Mouse (Mus musculus): ENCODE data around the gene Vmn1r4. TPM values are rescaled to one million over a fixed set of nuclear protein-coding genes. Genes with fewer than 3 reads are reported as not detected.

Vmn1r4 gene
- total RNA-seq, 2 experiments from 2014 or later = 0.37 to 0.58 TPM

GRCm38 (mm10) chr6:56913092-56913858, 10.5 kb upstream of the Vmn1r4 start:
- peak; percentile 42 for ATAC-seq (replicated peaks; ENCODE audit: poor library complexity)

GRCm38 (mm10) chr6:56916279-56916678, 7.5 kb upstream of the Vmn1r4 start:
- ATAC-seq (replicated peaks; ENCODE audit: poor library complexity) = no peak

- peak; percentile 29 for ATAC-seq (replicated peaks; ENCODE audit: poor library complexity)
These were observed 6.0 kb upstream of the Vmn1r4 start for GRCm38 (mm10) chr6:56917578-56918368.

- no peak for ATAC-seq (replicated peaks; ENCODE audit: poor library complexity)
These were observed 4.3 kb upstream of the Vmn1r4 start for GRCm38 (mm10) chr6:56919330-56920044.

GRCm38 (mm10) chr6:56920222-56921092, 3.4 kb upstream of the Vmn1r4 start:
- peak; percentile 33 for ATAC-seq (replicated peaks; ENCODE audit: poor library complexity)

- ATAC-seq (replicated peaks; ENCODE audit: poor library complexity) = peak; percentile 30
These were observed 487 bp upstream of the Vmn1r4 start for GRCm38 (mm10) chr6:56923331-56923725.

- no peak for ATAC-seq (replicated peaks; ENCODE audit: poor library complexity)
These were observed 8.0 kb downstream of the Vmn1r4 start for GRCm38 (mm10) chr6:56931648-56932415.

- no peak for ATAC-seq (replicated peaks; ENCODE audit: poor library complexity)
These were observed 8.6 kb downstream of the Vmn1r4 start for GRCm38 (mm10) chr6:56932464-56932863.

- 0 out of 2 replicates have a peak, but pooled peaks have one; percentile 23 for ATAC-seq (replicated peaks; ENCODE audit: poor library complexity)
These were observed 10.6 kb downstream of the Vmn1r4 start for GRCm38 (mm10) chr6:56934366-56934765.

- ATAC-seq (replicated peaks; ENCODE audit: poor library complexity) = no peak
These were observed 32.6 kb downstream of the Vmn1r4 start for GRCm38 (mm10) chr6:56956436-56956835.

- no peak for ATAC-seq (replicated peaks; ENCODE audit: poor library complexity)
These were observed 46.2 kb downstream of the Vmn1r4 start, which contains the start of gene Vmn1r5 for GRCm38 (mm10) chr6:56969973-56970372. Gene Vmn1r5, plus strand, starts transcription at chr6:56970273.

GRCm38 (mm10) chr6:56996943-56997342, 73.1 kb downstream of the Vmn1r4 start, which contains the start of gene Vmn1r6:
Gene Vmn1r6, plus strand, starts transcription at chr6:56997243.
- no peak for ATAC-seq (replicated peaks; ENCODE audit: poor library complexity)

Other genes starting within 250 kb of the Vmn1r4 start
- gene Lsm5, start 219.3 kb upstream of the Vmn1r4 start, total RNA-seq (2015) = 103 and 126 TPM in 2 replicates
- 135 and 200 TPM in 2 replicates for gene Lsm5, start 219.3 kb upstream of the Vmn1r4 start, total RNA-seq (2017)
- 21.1 and 23.2 TPM in 2 replicates for gene Avl9, start 209.1 kb upstream of the Vmn1r4 start, total RNA-seq (2015)
- 19.7 and 22.2 TPM in 2 replicates for gene Avl9, start 209.1 kb upstream of the Vmn1r4 start, total RNA-seq (2017)
- 32.0 and 32.6 TPM in 2 replicates for gene Kbtbd2, start 126.2 kb upstream of the Vmn1r4 start, total RNA-seq (2015)
- gene Kbtbd2, start 126.2 kb upstream of the Vmn1r4 start, total RNA-seq (2017) = 32.5 and 33.5 TPM in 2 replicates
- gene Fkbp9, start 92.0 kb upstream of the Vmn1r4 start, total RNA-seq (2015) = 4.3 and 5.1 TPM in 2 replicates
- 11.6 and 12.1 TPM in 2 replicates for gene Fkbp9, start 92.0 kb upstream of the Vmn1r4 start, total RNA-seq (2017)
- 87.8 and 89.5 TPM in 2 replicates for gene Nt5c3, start 83 bp upstream of the Vmn1r4 start, total RNA-seq (2015)
- gene Nt5c3, start 83 bp upstream of the Vmn1r4 start, total RNA-seq (2017) = 51.0 and 57.2 TPM in 2 replicates
- gene Vmn1r5, start 46.3 kb downstream of the Vmn1r4 start, total RNA-seq (2015) = not detected in 2 replicates
- gene Vmn1r5, start 46.3 kb downstream of the Vmn1r4 start, total RNA-seq (2017) = not detected in 2 replicates
- not detected in 2 replicates for gene Vmn1r6, start 73.2 kb downstream of the Vmn1r4 start, total RNA-seq (2015)
- gene Vmn1r6, start 73.2 kb downstream of the Vmn1r4 start, total RNA-seq (2017) = not detected in 2 replicates
- not detected in 2 replicates for gene Vmn1r7, start 101.3 kb downstream of the Vmn1r4 start, total RNA-seq (2015)
- not detected in 2 replicates for gene Vmn1r7, start 101.3 kb downstream of the Vmn1r4 start, total RNA-seq (2017)
- gene Vmn1r8, start 108.3 kb downstream of the Vmn1r4 start, total RNA-seq (2015) = not detected in 2 replicates
- not detected in 2 replicates for gene Vmn1r8, start 108.3 kb downstream of the Vmn1r4 start, total RNA-seq (2017)
- gene Vmn1r9, start 142.8 kb downstream of the Vmn1r4 start, total RNA-seq (2015) = not detected in 2 replicates
- gene Vmn1r9, start 142.8 kb downstream of the Vmn1r4 start, total RNA-seq (2017) = not detected in 2 replicates
- gene Vmn1r10, start 185.4 kb downstream of the Vmn1r4 start, total RNA-seq (2015) = not detected in 2 replicates
- not detected in 2 replicates for gene Vmn1r10, start 185.4 kb downstream of the Vmn1r4 start, total RNA-seq (2017)
- not detected in 2 replicates for gene Vmn1r11, start 209.4 kb downstream of the Vmn1r4 start, total RNA-seq (2015)
- not detected in 2 replicates for gene Vmn1r11, start 209.4 kb downstream of the Vmn1r4 start, total RNA-seq (2017)
- not detected in 2 replicates for gene Vmn1r12, start 232.9 kb downstream of the Vmn1r4 start, total RNA-seq (2015)
- gene Vmn1r12, start 232.9 kb downstream of the Vmn1r4 start, total RNA-seq (2017) = not detected in 2 replicates

All from megakaryocyte progenitor cell, adult 5-6 weeks (primary cell).